Mouse (Mus musculus) adrenal gland, postnatal 25 days (tissue): ENCODE results near the gene Mylpf. TPM values are rescaled to one million over a fixed set of nuclear protein-coding genes. Genes with fewer than 3 reads are reported as not detected.

ENCODE experiments used
- DNase-seq: peaks from one replicate; pipeline ENCODE4 v3.0.0; 2021; ENCODE audit warnings: mixed read lengths
- total RNA-seq: library from RNA; stranded (reverse); gene quantifications from 2 replicates; pipeline ENCODE4 v1.2.3, GENCODE M21; 2021

The Mylpf gene
- total RNA-seq, 1 experiment from 2014 or later, result 4.4 TPM

DNA sequence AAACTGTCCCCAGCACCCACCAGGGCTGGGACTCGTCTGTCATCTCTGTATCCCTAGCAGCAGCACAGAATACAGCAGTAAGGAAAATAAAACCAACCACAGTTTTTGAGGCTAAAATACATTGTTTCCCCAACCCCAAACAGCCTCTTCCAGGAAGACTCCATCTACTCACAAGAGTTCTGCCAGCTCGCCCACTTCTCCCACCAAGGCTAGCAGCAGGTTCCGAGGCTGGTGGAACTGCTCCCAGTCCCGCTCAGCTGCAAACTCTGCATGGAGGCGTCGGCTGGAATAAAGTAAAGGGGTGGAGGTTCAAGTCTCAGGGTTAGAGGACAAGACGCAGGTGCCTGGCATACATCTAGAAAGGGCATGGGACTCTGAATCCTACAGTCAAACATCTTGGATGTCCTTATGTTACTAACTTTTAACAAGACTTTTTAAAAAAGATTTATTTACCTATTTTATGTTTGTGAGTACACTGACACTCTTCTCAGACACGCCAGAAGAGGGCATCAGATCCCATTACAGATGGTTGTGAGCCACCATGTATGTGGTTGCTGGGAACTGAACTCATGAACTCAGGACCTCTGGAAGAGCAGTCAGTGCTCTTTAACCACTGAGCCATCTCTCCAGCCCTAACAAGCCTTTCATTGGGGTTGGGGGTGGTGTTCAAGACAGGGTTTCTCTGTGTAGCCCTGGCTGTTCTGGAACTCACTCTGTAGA is 50.7 kb downstream of the Mylpf start:
- DNase-seq, result no peak

DNA sequence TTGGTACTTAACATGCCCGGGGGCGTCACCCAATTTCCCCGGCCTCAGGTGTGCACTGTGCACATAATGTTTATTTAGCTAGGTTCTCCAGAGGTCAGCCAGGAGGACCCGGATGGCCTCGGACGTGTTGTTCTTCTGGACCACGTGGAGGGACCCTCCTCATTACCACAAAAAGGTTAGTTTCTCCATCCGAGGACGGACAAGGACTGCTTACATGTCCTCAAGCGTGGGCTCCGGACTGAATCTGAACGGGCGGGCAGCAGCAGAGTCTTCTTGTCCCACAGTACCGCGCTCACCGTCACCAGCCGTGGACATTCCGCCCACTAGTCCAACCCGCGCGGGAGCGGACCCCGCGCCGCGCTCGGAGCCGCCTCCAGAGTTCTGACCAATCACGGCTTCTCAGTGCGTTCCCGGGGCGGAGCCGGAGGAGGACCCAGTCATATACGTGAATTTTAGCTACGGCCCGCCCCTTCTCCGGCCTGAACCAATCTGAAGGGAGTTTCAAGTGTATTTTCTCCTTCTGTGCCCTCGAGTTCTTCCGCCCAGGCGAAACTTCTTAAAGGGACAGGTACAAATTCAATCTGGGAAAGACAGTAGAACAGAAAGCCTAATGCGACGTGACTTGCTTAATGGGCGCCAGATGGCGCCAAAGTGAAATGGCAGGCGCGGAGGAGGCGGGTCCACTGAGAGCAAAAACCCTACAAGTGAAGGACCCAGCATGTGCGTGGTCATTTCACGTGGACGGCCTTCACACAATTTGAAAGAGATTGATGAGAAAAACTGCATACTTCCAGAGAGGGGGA is 51.8 kb downstream of the Mylpf start, which contains the start of gene Dctpp1:
Dctpp1 (minus strand) TSS at position 401 of the 803 bp plus-strand sequence.
- peak; percentile 92 for DNase-seq

DNA sequence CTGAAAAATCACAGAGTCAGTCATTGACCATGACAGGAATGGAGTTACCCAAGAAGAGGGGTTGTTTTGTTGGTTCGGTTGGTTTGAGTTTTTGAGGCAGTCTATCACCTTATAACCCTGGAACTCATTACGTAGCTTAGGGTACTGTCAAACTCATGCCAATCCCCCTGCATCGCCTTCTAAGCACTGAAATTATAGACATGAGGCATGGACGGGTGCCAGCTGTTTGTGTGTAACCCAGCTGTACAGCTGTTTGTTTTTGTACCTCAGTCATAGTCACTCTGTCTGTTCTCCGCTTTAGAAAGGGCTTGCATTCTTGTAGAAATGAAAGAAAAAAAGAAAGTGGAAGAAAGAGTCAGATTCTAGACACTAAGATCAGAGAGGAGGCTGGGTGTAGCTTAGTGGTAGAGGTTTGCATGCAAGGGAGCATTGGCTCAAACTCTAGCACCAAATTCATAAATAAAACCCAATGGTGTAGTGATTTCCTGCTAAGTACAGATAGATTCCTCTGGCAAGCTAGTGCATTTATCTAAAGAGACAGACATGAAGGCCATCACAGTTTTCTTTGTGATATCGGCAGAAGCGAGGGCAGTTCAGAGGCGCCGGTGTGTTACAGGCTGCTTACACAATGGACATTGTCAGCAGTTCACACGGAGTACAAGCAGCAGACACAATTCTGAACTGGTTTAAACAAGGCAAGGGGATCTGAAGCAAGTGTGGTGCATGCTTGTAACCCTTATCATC is 53.7 kb downstream of the Mylpf start:
- DNase-seq, result no peak

DNA sequence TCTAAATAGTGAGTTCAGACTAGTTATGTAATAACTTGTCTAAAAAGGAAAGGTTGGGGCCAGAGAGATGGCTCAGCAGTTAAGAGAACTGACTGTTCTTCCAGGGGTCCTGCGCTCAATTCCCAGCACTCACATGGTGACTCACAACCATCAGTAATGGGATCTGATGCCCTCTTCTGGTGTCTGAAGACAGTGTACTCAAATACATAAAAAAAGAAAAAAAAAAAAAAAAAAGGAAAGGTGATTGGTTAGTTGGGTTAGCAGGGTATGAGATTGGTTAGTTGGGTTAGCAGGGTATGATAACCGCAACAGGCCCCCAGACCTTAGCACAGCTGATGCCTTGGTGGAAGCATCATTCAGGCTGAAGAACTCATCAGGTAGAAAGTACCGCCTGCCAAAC is 54.8 kb downstream of the Mylpf start:
- DNase-seq, result no peak

Other genes with a start within 250 kb of the Mylpf start
- 95.1 and 99.5 TPM in 2 replicates for gene Cdipt, start 233.0 kb upstream of the Mylpf start, total RNA-seq
- gene Cdiptos, start 232.8 kb upstream of the Mylpf start, total RNA-seq, result 0.71 and 2.0 TPM in 2 replicates
- 102 and 118 TPM in 2 replicates for gene Mvp, start 194.3 kb upstream of the Mylpf start, total RNA-seq
- gene Pagr1b, start 192.4 kb upstream of the Mylpf start, total RNA-seq, result 1.7 and 2.8 TPM in 2 replicates
- gene Pagr1a, start 191.5 kb upstream of the Mylpf start, total RNA-seq, result 13.4 and 28.2 TPM in 2 replicates
- 31.0 and 44.0 TPM in 2 replicates for gene Gm42742, start 187.8 kb upstream of the Mylpf start, total RNA-seq
- gene Prrt2, start 187.7 kb upstream of the Mylpf start, total RNA-seq, result 2.2 and 5.1 TPM in 2 replicates
- gene Maz, start 181.9 kb upstream of the Mylpf start, total RNA-seq, result 167 and 171 TPM in 2 replicates
- 9.5 and 15.0 TPM in 2 replicates for gene Kif22, start 166.4 kb upstream of the Mylpf start, total RNA-seq
- gene Zg16, start 121.6 kb upstream of the Mylpf start, total RNA-seq, result not detected in 2 replicates
- 0.43 and 1.1 TPM in 2 replicates for gene AI467606, start 117.5 kb upstream of the Mylpf start, total RNA-seq
- 0.21 TPM in 1 of 2 replicates, not detected in the other for gene Qprt, start 86.7 kb upstream of the Mylpf start, total RNA-seq
- 0.55 and 1.0 TPM in 2 replicates for gene Spn, start 71.1 kb upstream of the Mylpf start, total RNA-seq
- gene Cd2bp2, start 12.8 kb upstream of the Mylpf start, total RNA-seq, result 53.5 and 65.9 TPM in 2 replicates
- 51.9 and 53.1 TPM in 2 replicates for gene Tbc1d10b, start 422 bp upstream of the Mylpf start, total RNA-seq
- 14.7 and 15.2 TPM in 2 replicates for gene Zfp553, start 24.2 kb downstream of the Mylpf start, total RNA-seq
- gene Sept1, start 24.2 kb downstream of the Mylpf start, total RNA-seq, result 8.3 and 12.9 TPM in 2 replicates
- 26.9 and 36.0 TPM in 2 replicates for gene Zfp771, start 35.4 kb downstream of the Mylpf start, total RNA-seq
- 39.8 and 50.7 TPM in 2 replicates for gene Dctpp1, start 51.8 kb downstream of the Mylpf start, total RNA-seq
- gene Sephs2, start 65.2 kb downstream of the Mylpf start, total RNA-seq, result 114 and 117 TPM in 2 replicates
- gene Itgal, start 87.4 kb downstream of the Mylpf start, total RNA-seq, result 0.57 and 1.0 TPM in 2 replicates
- 31.4 and 32.8 TPM in 2 replicates for gene Zfp768, start 136.7 kb downstream of the Mylpf start, total RNA-seq
- gene Zfp747, start 167.2 kb downstream of the Mylpf start, total RNA-seq, result 8.3 and 11.2 TPM in 2 replicates
- gene 9130019O22Rik, start 178.3 kb downstream of the Mylpf start, total RNA-seq, result 5.3 and 5.9 TPM in 2 replicates
- 9.6 and 10.7 TPM in 2 replicates for gene E430018J23Rik, start 184.7 kb downstream of the Mylpf start, total RNA-seq
- gene Zfp764, start 197.9 kb downstream of the Mylpf start, total RNA-seq, result 7.5 and 8.0 TPM in 2 replicates
- 13.3 and 23.3 TPM in 2 replicates for gene Zfp688, start 213.2 kb downstream of the Mylpf start, total RNA-seq
- gene Zfp689, start 240.3 kb downstream of the Mylpf start, total RNA-seq, result 3.3 and 4.2 TPM in 2 replicates